ENCODE assay signal across 21 mouse cellular contexts in genomic region chr5:69489046-69489445, GRCm38 (mm10). TPM values are rescaled to one million over a fixed set of nuclear protein-coding genes. Genes with fewer than 3 reads are reported as not detected.
"Had no signal": no experiment of that assay in that cellular context is flagged by ENCODE, and none has a peak within 500 bp of the region (broad histone marks: within the 10 kb centered on the region; RNA-seq: fewer than 3 reads in every experiment).

No protein-coding gene starts in this region.

- H3K4me3 ChIP-seq: lung, embryonic 15.5 days; megakaryocyte, embryonic 14.5 days; midbrain, embryonic 13.5 days; midbrain, embryonic 15.5 days; neural tube, embryonic 13.5 days; neural tube, embryonic 15.5 days; stomach, embryonic 15.5 days had no signal

- H3K9me3 ChIP-seq: lung, embryonic 15.5 days; megakaryocyte, embryonic 14.5 days; midbrain, embryonic 13.5 days; midbrain, embryonic 15.5 days; neural tube, embryonic 13.5 days; neural tube, embryonic 15.5 days; stomach, embryonic 15.5 days had no signal

- H3K36me3 ChIP-seq: lung, embryonic 15.5 days; midbrain, embryonic 13.5 days; midbrain, embryonic 15.5 days; neural tube, embryonic 13.5 days; neural tube, embryonic 15.5 days; stomach, embryonic 15.5 days had no signal

- H3K9ac ChIP-seq: liver, postnatal 0 days; lung, embryonic 15.5 days; midbrain, embryonic 13.5 days; midbrain, embryonic 15.5 days; neural tube, embryonic 13.5 days; neural tube, embryonic 15.5 days; stomach, embryonic 15.5 days had no signal

- H3K4me1 ChIP-seq: lung, embryonic 15.5 days; megakaryocyte, embryonic 14.5 days; midbrain, embryonic 13.5 days; midbrain, embryonic 15.5 days; neural tube, embryonic 13.5 days; neural tube, embryonic 15.5 days; stomach, embryonic 15.5 days had no signal

- H3K27me3 ChIP-seq: lung, embryonic 15.5 days; megakaryocyte, embryonic 14.5 days; midbrain, embryonic 13.5 days; midbrain, embryonic 15.5 days; neural tube, embryonic 13.5 days; neural tube, embryonic 15.5 days; stomach, embryonic 15.5 days had no signal

- ATAC-seq: liver, postnatal 0 days; lung, postnatal 0 days; midbrain, embryonic 13.5 days; midbrain, embryonic 15.5 days had no signal

- H3K4me2 ChIP-seq: lung, embryonic 15.5 days; midbrain, embryonic 11.5 days; midbrain, embryonic 13.5 days; midbrain, embryonic 15.5 days; neural tube, embryonic 13.5 days; neural tube, embryonic 15.5 days; stomach, embryonic 15.5 days had no signal

- H3K27ac ChIP-seq: lung, embryonic 15.5 days; macrophage; midbrain, embryonic 13.5 days; midbrain, embryonic 15.5 days; neural tube, embryonic 13.5 days; neural tube, embryonic 15.5 days; stomach, embryonic 15.5 days; stomach, postnatal 0 days had no signal

- DNase-seq: liver, postnatal 0 days; lung, adult 2 months; lung, postnatal 14 days; lung, postnatal 36 days; retina, postnatal 1 day; right cerebral cortex, adult 18-20 months; thymus, adult 2 months; thymus, postnatal 25 days; thymus, postnatal 4 days had no signal

RNA-seq across cellular contexts. Expression of gene Yipf7, which starts 53.4 kb away (rescaled TPM):
- polyA plus RNA-seq: liver, postnatal 0 days; midbrain, embryonic 11.5 days; midbrain, embryonic 13.5 days; midbrain, embryonic 15.5 days; neural tube, embryonic 11.5 days; neural tube, embryonic 13.5 days; stomach, embryonic 15.5 days had no signal
